Mouse (Mus musculus): ENCODE data around the gene Rab42. TPM values are rescaled to one million over a fixed set of nuclear protein-coding genes. Genes with fewer than 3 reads are reported as not detected.
A peak's percentile ranks its signal among the peaks of the same experiment; 100 is the strongest.

Rab42 gene
- polyA plus RNA-seq, 1 experiment: 0.30 TPM

GRCm38 (mm10) chr4:132350123-132350740 is 47.0 kb upstream of the Rab42 start:
- peaks cover 24% of the 10 kb centered on the region for H3K79me2 ChIP-seq (ENCODE audit: control insufficient read depth, insufficient read depth)
- TF ChIP-seq MYOG (IDR thresholded peaks at IDR 0.05; ENCODE audit: control insufficient read depth in 1 of 3, insufficient read depth in 1 of 3, insufficient read length in 2 of 3, low read depth in 2 of 3) (no peak), REST (IDR thresholded peaks at IDR 0.05; ENCODE audit: insufficient read depth, insufficient read length) (no peak), MAX (IDR thresholded peaks at IDR 0.05; ENCODE audit: low read depth) (no peak), POLR2A (IDR thresholded peaks at IDR 0.05; ENCODE audit: insufficient read length, low read depth) (no peak), E2F4 (IDR thresholded peaks at IDR 0.05; ENCODE audit: insufficient read depth) (no peak), CEBPB (IDR thresholded peaks at IDR 0.05; ENCODE audit: insufficient read depth, poor library complexity, severe bottlenecking) (no peak), POLR2AphosphoS2 (IDR thresholded peaks at IDR 0.05; ENCODE audit: insufficient read length, low read depth) (no peak), SRF (IDR thresholded peaks at IDR 0.05; ENCODE audit: control insufficient read depth, insufficient read length, low read depth) (no peak), USF1 (IDR thresholded peaks at IDR 0.05; ENCODE audit: low read depth) (no peak), MYOD1 (IDR thresholded peaks at IDR 0.05; ENCODE audit: control insufficient read depth in 1 of 3, insufficient read length in 2 of 3, low read depth in 2 of 3) (no peak), TCF3 (IDR thresholded peaks at IDR 0.05; ENCODE audit: insufficient read length, low read depth) (no peak), TCF12 (IDR thresholded peaks at IDR 0.05; ENCODE audit: insufficient read depth, poor library complexity, severe bottlenecking) (no peak)
- H3K27me3 ChIP-seq (ENCODE audit: control insufficient read depth, insufficient read depth, insufficient read length): no peaks in the 10 kb centered on the region
- no peak overlapping the region for H3ac ChIP-seq (ENCODE audit: control insufficient read depth, insufficient read length)
- H3K4me2 ChIP-seq (ENCODE audit: low read depth): no peak overlapping the region
- peaks cover 4% of the 10 kb centered on the region for H3K36me3 ChIP-seq (ENCODE audit: control insufficient read depth, insufficient read depth)
- no peak overlapping the region for H3K4me3 ChIP-seq

DNA sequence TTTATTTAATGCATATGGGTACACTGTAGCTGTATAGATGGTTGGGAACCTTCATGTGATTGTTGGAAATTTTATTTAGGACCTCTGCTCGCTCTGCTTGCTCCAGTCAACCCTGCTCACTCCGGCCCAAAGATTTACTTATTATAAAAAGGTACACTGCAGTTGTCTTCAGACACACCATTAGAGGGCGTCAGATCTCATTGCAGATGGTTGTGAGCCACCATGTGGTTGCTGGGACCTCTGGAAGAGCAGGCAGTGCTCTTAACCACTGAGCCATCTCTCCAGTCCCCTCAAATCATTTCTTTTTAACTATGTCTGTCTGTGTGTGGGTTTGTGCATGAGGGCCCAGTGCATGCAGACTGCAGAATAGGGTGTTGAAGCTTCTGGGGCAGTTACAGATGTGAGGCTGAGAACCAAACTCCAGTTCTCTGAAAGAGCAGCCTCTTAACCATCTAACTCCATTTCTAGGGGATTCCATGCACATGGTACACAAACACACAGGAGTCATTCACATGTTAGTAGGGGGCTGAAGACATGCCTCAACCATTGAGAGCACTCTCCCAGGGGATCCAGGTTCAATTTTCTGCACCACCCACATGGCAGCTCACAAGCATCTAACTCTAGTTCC is 46.4 kb upstream of the Rab42 start:
- Histone ChIP-seq H3K4me2 (ENCODE audit: low read depth) (no peak overlapping the region), H3K36me3 (ENCODE audit: control insufficient read depth, insufficient read depth) (peaks cover 4% of the 10 kb centered on the region), H3K27me3 (ENCODE audit: control insufficient read depth, insufficient read depth, insufficient read length) (no peaks in the 10 kb centered on the region), H3K4me3 (no peak overlapping the region), H3K79me2 (ENCODE audit: control insufficient read depth, insufficient read depth) (peaks cover 30% of the 10 kb centered on the region), H3ac (ENCODE audit: control insufficient read depth, insufficient read length) (no peak overlapping the region)
- TF ChIP-seq MAX (IDR thresholded peaks at IDR 0.05; ENCODE audit: low read depth) (no peak), MYOG (IDR thresholded peaks at IDR 0.05; ENCODE audit: control insufficient read depth in 1 of 3, insufficient read depth in 1 of 3, insufficient read length in 2 of 3, low read depth in 2 of 3) (no peak), MYOD1 (IDR thresholded peaks at IDR 0.05; ENCODE audit: control insufficient read depth in 1 of 3, insufficient read length in 2 of 3, low read depth in 2 of 3) (no peak), TCF3 (IDR thresholded peaks at IDR 0.05; ENCODE audit: insufficient read length, low read depth) (no peak), REST (IDR thresholded peaks at IDR 0.05; ENCODE audit: insufficient read depth, insufficient read length) (no peak), POLR2AphosphoS2 (IDR thresholded peaks at IDR 0.05; ENCODE audit: insufficient read length, low read depth) (peak; percentile 29), POLR2A (IDR thresholded peaks at IDR 0.05; ENCODE audit: insufficient read length, low read depth) (no peak)

DNA sequence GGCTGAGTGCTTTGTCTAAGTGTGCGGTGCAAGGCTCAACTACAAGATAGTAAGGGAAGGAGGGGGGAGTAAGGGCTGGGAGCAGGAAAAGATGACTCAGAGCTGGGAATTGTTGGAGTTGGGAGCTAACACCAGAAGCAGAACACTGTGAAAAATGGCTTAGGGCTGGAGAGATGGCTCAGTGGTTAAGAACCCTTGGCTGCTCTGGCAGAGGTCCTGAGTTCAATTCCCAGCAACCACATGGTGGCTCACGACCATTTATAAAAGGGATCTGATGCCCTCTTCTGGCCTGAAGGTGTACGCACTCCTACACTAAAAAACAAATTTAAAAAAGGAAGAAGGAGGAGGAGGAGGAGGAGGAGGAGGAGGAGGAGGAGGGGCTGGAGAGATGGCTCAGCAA is 43.5 kb upstream of the Rab42 start:
- peaks cover 4% of the 10 kb centered on the region for H3K36me3 ChIP-seq (ENCODE audit: control insufficient read depth, insufficient read depth)
- H3K79me2 ChIP-seq (ENCODE audit: control insufficient read depth, insufficient read depth): peaks cover 42% of the 10 kb centered on the region
- no peak overlapping the region for H3K4me2 ChIP-seq (ENCODE audit: low read depth)
- no peaks in the 10 kb centered on the region for H3K27me3 ChIP-seq (ENCODE audit: control insufficient read depth, insufficient read depth, insufficient read length)
- H3ac ChIP-seq (ENCODE audit: control insufficient read depth, insufficient read length): no peak overlapping the region
- no peak overlapping the region for H3K4me3 ChIP-seq
- TF ChIP-seq POLR2AphosphoS2 (IDR thresholded peaks at IDR 0.05; ENCODE audit: insufficient read length, low read depth) (no peak), CEBPB (IDR thresholded peaks at IDR 0.05; ENCODE audit: insufficient read depth, poor library complexity, severe bottlenecking) (no peak), MYOG (IDR thresholded peaks at IDR 0.05; ENCODE audit: control insufficient read depth in 1 of 3, insufficient read depth in 1 of 3, insufficient read length in 2 of 3, low read depth in 2 of 3) (no peak), TCF12 (IDR thresholded peaks at IDR 0.05; ENCODE audit: insufficient read depth, poor library complexity, severe bottlenecking) (no peak), MYOD1 (IDR thresholded peaks at IDR 0.05; ENCODE audit: control insufficient read depth in 1 of 3, insufficient read length in 2 of 3, low read depth in 2 of 3) (no peak), REST (IDR thresholded peaks at IDR 0.05; ENCODE audit: insufficient read depth, insufficient read length) (no peak)

DNA sequence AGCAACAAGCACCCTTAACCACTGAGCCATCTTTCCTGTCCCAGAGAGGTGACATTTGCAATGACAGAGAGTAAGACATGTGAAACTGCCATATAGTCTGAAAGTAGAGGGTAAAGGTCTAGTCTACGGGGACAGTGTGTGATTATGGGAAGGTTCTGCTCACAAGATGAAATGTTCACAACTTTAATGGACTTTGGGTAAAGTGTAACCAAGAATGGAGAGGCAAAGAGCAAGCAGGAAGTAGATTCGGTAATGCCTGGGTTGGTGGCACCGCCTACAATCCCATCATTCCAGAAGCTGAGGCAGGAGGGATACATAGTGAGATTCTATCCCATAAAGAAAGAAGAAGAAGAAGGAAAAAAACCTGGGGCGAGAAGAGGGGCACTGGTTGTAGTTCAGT is 43.1 kb upstream of the Rab42 start:
- no peak overlapping the region for H3K4me2 ChIP-seq (ENCODE audit: low read depth)
- H3K27me3 ChIP-seq (ENCODE audit: control insufficient read depth, insufficient read depth, insufficient read length): no peaks in the 10 kb centered on the region
- H3K79me2 ChIP-seq (ENCODE audit: control insufficient read depth, insufficient read depth): peaks cover 42% of the 10 kb centered on the region
- no peak overlapping the region for H3K4me3 ChIP-seq
- no peak overlapping the region for H3ac ChIP-seq (ENCODE audit: control insufficient read depth, insufficient read length)
- TF ChIP-seq TCF3 (IDR thresholded peaks at IDR 0.05; ENCODE audit: insufficient read length, low read depth): no peak
- no peak for TF ChIP-seq CEBPB (IDR thresholded peaks at IDR 0.05; ENCODE audit: insufficient read depth, poor library complexity, severe bottlenecking)
- no peak for TF ChIP-seq REST (IDR thresholded peaks at IDR 0.05; ENCODE audit: insufficient read depth, insufficient read length)
- TF ChIP-seq MYOD1 (IDR thresholded peaks at IDR 0.05; ENCODE audit: control insufficient read depth in 1 of 3, insufficient read length in 2 of 3, low read depth in 2 of 3): no peak
- TF ChIP-seq MAX (IDR thresholded peaks at IDR 0.05; ENCODE audit: low read depth): no peak
- no peak for TF ChIP-seq POLR2AphosphoS2 (IDR thresholded peaks at IDR 0.05; ENCODE audit: insufficient read length, low read depth)
- TF ChIP-seq POLR2A (IDR thresholded peaks at IDR 0.05; ENCODE audit: insufficient read length, low read depth): no peak
- no peak for TF ChIP-seq TCF12 (IDR thresholded peaks at IDR 0.05; ENCODE audit: insufficient read depth, poor library complexity, severe bottlenecking)
- no peak for TF ChIP-seq MYOG (IDR thresholded peaks at IDR 0.05; ENCODE audit: control insufficient read depth in 1 of 3, insufficient read depth in 1 of 3, insufficient read length in 2 of 3, low read depth in 2 of 3)
- no peak for TF ChIP-seq USF1 (IDR thresholded peaks at IDR 0.05; ENCODE audit: low read depth)
- no peak for TF ChIP-seq SRF (IDR thresholded peaks at IDR 0.05; ENCODE audit: control insufficient read depth, insufficient read length, low read depth)
- no peak for TF ChIP-seq E2F4 (IDR thresholded peaks at IDR 0.05; ENCODE audit: insufficient read depth)
- H3K36me3 ChIP-seq (ENCODE audit: control insufficient read depth, insufficient read depth): peaks cover 4% of the 10 kb centered on the region
